Mouse (Mus musculus) adrenal gland, adult 2 months (tissue): Measurements from ENCODE around the gene Lmx1b. TPM values are rescaled to one million over a fixed set of nuclear protein-coding genes. Genes with fewer than 3 reads are reported as not detected.

ENCODE experiments used
- DNase-seq: peaks from one replicate; pipeline ENCODE4 v3.0.0; 2021
- polyA plus RNA-seq: library from polyadenylated mRNA; depleted of rRNA; stranded (reverse); fragments of >200 nt; gene quantifications from 2 replicates; pipeline ENCODE4 v1.2.3, GENCODE M21; 2012
- total RNA-seq, 2 experiments: library from RNA; stranded (reverse); gene quantifications; 2 replicates each; pipeline ENCODE4 v1.2.3; 2021

Gene Lmx1b
- total and polyA plus RNA-seq, 3 experiments, result not detected

GRCm38 (mm10) chr2:33630081-33631021 is 10.0 kb downstream of the Lmx1b start:
- DNase-seq, result no peak

GRCm38 (mm10) chr2:33629641-33630040 is 10.7 kb downstream of the Lmx1b start:
- no peak for DNase-seq

- DNase-seq, result no peak
Observed at GRCm38 (mm10) chr2:33628791-33629190, 11.5 kb downstream of the Lmx1b start.

- DNase-seq, result no peak
Observed at GRCm38 (mm10) chr2:33627058-33627375, 13.3 kb downstream of the Lmx1b start.

GRCm38 (mm10) chr2:33626262-33627057 is 13.9 kb downstream of the Lmx1b start:
- DNase-seq, result no peak

- no peak for DNase-seq
Observed at GRCm38 (mm10) chr2:33617670-33618069, 22.6 kb downstream of the Lmx1b start.

- peak; percentile 33 for DNase-seq
Observed at GRCm38 (mm10) chr2:33616411-33616843, 23.9 kb downstream of the Lmx1b start.

- DNase-seq, result no peak
Observed at GRCm38 (mm10) chr2:33615843-33616344, 24.4 kb downstream of the Lmx1b start.

GRCm38 (mm10) chr2:33605487-33606256 is 34.6 kb downstream of the Lmx1b start:
- no peak for DNase-seq

- DNase-seq, result no peak
Observed at GRCm38 (mm10) chr2:33604846-33605486, 35.3 kb downstream of the Lmx1b start.

GRCm38 (mm10) chr2:33600520-33600919 is 39.8 kb downstream of the Lmx1b start:
- no peak for DNase-seq

GRCm38 (mm10) chr2:33597384-33597783 is 42.9 kb downstream of the Lmx1b start:
- DNase-seq, result no peak

- no peak for DNase-seq
Observed at GRCm38 (mm10) chr2:33595085-33595423, 45.3 kb downstream of the Lmx1b start.

GRCm38 (mm10) chr2:33594181-33595084 is 45.9 kb downstream of the Lmx1b start:
- no peak for DNase-seq

GRCm38 (mm10) chr2:33592931-33593555 is 47.3 kb downstream of the Lmx1b start:
- DNase-seq, result no peak

GRCm38 (mm10) chr2:33589280-33589679 is 51.0 kb downstream of the Lmx1b start:
- no peak for DNase-seq

- no peak for DNase-seq
Observed at GRCm38 (mm10) chr2:33584937-33585910, 55.1 kb downstream of the Lmx1b start.

- DNase-seq, result no peak
Observed at GRCm38 (mm10) chr2:33583761-33584160, 56.5 kb downstream of the Lmx1b start.

GRCm38 (mm10) chr2:33583317-33583716 is 57.0 kb downstream of the Lmx1b start:
- DNase-seq, result no peak
